Mouse (Mus musculus): ENCODE results near the gene Fam84a. TPM values are rescaled to one million over a fixed set of nuclear protein-coding genes. Genes with fewer than 3 reads are reported as not detected.

The Fam84a gene
- 1 to 10 TPM; 1.4 to 2.2 TPM for total RNA-seq (2021)

DNA sequence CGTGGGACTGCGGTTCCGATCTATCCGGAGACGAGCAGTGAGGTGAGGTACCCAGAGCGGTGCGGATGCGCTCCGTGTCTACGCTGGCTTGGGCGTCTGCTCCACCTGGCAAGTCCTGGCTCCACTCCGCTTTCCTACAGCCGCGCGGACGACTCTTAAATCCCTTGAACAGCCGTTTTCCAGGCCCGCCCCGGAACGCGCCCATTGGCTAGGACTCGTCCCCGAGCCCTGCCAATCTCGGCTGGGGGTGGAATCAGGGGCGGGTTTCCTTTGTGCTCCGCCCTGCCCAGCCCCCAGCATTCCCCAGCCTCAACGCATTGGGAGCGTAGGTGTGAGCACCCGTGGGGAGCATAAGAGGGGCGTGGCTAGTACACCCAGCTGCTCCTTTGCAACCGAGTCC, at the start of gene Fam84a:
Gene Fam84a (minus strand): TSS at position 134 of the 400 bp plus-strand sequence.
- intact Hi-C loops (cut with DNase I) = loop anchor here (5.0 to 10.0 kb wide), 2 partner anchors 165 to 547 kb away; no protein-coding TSS in a partner anchor
- peak; percentile 91 to 92 for DNase-seq

DNA sequence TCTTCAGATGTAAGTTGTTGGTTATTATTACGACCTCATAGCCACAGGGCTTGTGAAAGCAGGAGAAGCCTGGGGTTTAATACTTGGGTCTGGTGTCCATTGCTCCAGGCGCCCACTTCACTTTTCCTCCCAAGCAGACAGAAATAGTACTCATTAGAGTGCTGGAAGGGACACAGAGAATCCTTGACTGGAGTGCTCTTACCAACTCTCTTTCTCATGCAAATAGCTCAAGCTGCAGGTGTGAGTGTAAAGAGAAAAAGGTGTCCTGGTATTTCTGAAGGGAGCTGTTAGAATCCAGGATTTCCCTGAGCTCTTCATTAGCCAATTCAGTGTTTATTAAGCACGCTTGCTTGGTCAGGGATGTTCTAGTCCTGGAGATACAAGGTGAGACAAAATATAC, 43.6 kb upstream of the Fam84a start:
- DNase-seq = no peak
- intact Hi-C loops (cut with DNase I) = no loop called here

DNA sequence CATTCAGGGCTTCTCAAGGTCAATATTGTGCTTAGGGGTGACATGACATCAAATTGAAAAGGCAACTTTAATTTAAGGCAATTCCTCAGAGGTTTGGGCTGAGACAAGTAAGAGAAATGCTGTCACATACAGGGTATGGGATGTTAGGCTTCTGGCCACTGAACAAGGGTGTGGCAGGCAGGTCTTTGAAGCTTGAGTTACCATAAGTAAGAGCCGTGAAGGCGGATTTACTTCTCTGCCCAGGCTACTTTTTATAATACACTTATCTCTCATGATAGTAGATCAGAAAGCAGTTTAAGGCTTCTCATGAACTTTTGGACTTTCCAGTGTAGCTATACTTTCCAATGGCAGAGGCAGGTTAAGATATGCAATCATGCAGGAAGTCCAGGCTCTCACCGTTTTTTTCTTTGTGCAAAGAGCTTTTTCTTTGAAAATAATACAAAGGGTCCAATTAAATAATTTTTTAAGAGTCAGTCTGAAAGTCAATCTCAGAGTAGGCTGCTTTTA, 34.9 kb upstream of the Fam84a start:
- intact Hi-C loops (cut with DNase I) = no loop called here

DNA sequence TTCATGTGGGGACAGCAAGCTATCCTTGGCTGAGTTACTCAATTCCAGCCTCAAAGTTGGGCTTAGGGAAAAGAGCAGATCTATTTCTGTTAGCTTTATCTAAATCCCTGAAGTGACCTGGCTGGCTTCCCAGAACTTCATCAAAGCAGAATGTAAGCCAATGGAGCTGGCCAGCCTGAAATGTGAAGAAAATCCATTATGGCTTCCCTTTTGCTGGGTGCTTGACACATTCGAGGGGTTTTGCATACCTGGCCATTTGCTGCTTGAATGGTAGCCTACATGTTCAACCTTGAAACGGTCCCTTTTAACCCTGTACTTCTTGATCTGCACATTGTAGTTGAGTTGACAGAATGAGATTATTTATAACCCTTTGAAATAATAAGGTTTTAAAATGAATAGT, 13.9 kb upstream of the Fam84a start:
- peak; percentile 88 to 89 for DNase-seq
- intact Hi-C loops (cut with DNase I) = no loop called here

More for the DNA sequence above, 34.9 kb upstream of the Fam84a start:
- no peak for DNase-seq

DNA sequence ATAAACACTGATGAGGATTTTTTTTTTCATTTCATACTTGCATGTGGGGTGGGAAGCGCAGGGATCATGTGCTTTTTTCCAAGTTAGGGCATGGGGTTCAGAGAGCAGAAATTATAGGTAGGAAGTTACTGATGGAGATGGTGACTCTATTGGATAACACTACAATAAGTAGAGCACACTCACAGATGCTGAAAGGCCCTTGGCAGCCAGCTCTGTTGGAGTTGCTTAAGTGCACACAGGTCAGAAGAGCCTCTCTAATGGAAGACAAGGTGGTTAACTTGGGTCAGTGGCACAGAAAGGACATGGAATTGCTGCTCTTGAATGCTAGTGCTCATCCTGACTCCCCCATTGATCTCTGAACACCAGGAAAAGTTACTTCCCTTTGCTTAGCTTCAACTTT, 13.1 kb upstream of the Fam84a start:
- intact Hi-C loops (cut with DNase I) = no loop called here
- DNase-seq = peak; percentile 53

DNA sequence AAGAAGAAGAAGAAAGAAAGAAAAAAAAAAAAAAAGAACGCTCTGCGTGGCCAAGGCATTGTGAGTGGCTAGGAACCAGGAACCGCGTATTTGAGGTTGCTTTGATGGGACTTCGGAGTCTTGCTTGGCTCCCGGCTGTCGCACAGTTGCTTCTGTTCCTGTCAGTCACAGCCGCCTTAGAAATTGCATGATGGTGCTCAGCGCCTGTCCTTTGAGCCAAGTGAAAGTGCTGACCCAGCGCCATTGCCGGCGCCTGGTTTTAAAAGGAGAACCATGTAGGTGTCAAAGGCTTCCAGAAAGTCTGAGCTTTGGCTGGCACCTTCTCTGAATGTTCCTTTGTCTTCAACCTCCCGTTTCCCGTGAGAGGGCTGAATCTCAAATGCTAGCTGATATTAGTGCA, 572 bp upstream of the Fam84a start:
- intact Hi-C loops (cut with DNase I) = loop anchor here (5.0 to 10.0 kb wide), 2 partner anchors 165 to 548 kb away; no protein-coding TSS in a partner anchor
- peak; percentile 30 to 48 for DNase-seq

DNA sequence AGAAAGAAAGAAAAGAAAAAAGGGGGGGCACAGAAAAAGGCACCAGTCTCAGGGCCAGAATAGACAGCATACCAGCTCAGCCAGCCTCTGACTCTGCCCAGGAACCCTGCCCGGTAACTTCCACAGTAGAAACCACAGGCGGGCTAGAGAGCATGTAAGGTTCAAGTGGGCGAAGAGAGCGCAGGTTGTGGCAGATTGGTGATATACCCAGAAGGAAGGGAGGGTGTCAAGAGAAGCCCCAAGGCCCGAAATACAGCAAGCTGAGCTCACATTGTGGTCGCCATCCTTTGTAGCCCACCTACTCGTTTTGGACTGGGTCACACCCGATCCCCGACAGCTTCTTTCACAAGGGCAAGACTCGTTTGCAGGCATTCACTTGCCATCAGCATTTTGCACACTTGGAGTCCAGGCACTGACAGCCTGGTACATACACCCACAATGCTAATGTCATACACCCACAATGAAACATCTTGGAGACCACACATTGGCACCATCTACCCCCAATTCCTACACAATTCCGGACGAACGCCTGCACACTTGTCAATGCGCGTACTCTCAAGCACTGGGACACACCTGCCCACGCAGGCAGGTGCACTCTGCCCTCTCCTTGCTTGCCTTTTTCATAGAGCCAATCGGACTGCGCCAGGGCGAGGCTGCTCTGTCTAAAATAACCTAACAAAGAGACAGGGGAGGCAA, 770 bp downstream of the Fam84a start:
- peak in 1 of 2 experiments; percentile 15 for DNase-seq
- intact Hi-C loops (cut with DNase I) = loop anchor here (5.0 to 10.0 kb wide), 2 partner anchors 166 to 546 kb away; no protein-coding TSS in a partner anchor

DNA sequence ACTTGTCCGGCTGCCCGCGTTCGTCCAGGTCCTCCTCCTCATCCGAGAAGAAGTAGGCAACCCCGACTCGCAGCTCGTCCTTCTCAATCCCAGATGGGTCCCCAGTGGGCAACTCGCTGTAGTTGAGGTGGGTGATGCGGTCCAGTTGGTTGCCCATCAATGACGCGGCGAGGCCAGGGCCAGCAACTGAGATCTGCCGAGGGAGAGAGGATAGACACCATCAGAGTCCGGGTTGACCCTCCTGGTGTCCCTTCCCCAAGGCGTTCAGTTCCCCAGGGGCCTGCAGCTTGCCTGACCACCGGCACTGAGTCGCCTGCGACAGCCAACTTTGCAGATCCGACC, 1.3 kb downstream of the Fam84a start:
- no peak for DNase-seq
- intact Hi-C loops (cut with DNase I) = loop anchor here (5.0 to 10.0 kb wide), 2 partner anchors 167 to 546 kb away; no protein-coding TSS in a partner anchor

DNA sequence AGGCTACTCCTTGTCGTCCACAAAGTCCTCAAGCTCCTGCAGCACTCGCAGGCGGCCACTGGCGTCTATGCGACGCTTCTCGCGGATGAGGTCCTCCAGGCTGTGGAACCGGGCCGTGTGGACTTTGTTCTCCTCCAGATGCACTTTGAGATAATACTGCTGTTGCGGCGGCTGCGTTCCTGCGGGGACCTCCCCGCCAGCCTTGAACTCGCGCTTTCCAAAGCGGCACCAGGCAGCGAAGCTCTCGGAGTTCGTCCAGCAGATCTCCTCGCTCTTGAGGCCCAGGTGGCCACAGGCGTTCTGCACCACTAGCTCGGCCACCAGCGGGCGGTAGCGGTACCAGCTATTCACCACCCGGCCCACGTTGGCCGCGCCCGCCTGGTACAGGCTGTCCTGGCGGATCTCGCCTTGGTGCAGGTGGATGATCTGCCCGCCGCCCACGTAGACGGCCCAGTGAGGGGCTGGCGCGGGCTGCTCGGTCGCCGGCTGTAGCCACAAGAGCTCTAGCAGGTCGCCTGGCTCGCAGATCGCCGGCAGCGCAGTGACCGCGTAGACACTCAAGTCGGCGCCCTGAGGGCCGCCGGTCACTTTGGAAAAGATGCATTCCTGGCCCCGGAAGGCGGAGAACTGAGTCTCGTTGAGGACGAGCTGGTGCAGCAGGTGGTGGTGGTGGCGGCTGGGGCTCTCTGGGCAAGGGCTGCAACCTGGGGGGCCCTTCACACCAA, 1.8 kb downstream of the Fam84a start:
- DNase-seq = peak; percentile 79 to 80
- intact Hi-C loops (cut with DNase I) = loop anchor here (5.0 to 10.0 kb wide), 2 partner anchors 167 to 545 kb away; no protein-coding TSS in a partner anchor

DNA sequence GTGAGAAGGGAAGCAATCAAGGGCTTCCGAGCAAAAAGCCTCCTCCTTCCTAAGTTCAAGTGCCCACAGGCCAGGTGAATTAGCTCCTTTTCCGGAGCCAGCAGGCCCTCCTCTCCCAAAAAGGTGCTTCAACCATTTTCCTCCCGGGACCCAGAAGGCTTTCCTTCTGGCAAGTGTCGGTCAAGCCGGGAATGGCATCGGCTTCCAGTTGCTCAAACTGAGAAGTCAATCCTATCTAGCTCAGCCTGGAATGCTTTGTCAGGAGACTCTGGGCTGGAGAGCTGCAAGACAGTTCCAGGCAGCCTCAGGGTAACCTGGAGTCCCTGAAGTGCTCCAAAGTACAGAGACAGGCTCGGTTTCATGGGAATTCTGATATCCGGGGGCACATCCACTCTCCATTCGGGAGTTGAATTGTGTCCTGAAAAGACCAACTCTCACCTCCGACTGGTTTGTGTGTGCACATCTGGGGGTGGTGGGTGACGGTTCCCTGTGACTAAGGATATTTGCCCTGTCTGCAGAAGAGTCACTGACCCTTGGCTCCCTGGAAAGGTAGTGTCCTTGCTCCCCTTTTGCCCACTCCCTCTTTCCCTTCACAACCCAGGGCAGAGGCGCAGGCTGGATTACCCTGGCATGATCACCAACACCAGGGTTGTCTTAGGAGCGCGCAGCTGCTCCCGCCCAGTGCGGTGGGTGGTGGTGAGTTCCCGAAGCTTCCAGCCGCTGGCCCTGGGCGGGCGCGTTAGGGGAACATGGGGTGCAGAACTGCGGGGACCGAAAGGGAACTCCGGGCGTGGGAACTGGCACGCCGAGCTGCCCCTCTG, 2.6 kb downstream of the Fam84a start:
- intact Hi-C loops (cut with DNase I) = no loop called here
- DNase-seq = peak in 1 of 2 experiments; percentile 12

DNA sequence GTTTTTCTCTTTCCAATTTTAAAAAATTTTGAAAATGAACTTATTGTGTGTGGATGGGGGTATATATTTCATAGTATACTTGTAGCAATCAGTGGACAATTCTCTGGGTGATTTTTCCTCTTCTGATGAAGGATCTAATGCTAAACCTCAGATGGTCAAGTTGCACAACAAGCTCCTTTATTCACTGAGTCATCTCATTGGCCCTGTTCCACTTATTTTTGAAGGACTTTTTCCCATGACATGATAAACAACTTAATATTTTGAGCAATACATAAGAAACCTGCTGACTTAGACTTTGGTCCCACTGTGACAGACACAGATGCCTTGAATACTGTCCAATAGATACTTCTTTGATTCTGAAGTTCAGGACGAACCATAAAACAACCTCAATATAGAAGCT, 14.8 kb downstream of the Fam84a start:
- intact Hi-C loops (cut with DNase I) = no loop called here
- DNase-seq = no peak

DNA sequence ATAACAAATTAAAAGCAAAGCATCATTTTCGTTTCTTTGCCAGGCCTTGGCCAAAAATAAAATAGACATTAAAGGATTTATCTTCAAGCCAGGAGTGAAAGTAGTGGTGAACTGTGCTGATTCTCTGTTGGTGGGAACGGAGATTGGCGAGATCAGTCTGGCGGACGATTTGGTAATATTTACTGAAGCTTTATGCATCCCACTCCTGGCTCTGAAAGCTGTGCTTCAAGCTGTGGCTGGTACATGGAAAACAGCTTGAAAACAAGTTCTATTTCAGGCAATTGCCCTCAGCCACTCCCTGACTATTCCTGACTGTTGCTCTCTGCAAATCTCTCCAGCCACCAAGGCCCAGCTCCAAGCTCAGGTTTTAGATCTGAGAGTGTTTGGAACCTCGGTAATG, 37.1 kb downstream of the Fam84a start:
- intact Hi-C loops (cut with DNase I) = no loop called here
- peak; percentile 1 for DNase-seq

DNA sequence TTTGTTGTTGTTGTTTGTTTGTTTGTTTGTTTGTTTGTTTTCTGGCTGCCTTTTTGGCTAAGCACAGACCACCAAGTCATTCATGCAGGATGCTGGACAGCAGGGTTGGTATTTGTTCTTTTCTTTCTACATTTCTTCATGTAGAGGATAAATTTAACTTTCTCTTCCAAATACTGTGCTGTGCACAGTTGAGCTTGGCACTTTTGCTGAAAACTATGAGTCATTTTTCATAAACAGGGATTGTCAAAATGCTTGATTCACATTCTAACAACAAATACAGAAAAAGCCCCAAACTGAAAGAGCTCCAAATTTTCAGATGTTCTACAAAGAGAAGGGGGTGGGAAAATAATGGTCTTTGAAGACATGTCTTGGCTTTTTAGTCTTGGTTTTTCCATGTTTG, 54.9 kb downstream of the Fam84a start:
- intact Hi-C loops (cut with DNase I) = no loop called here
- DNase-seq = no peak
